Mouse (Mus musculus): ENCODE measurements at regions not wholly inside any gene's neighbourhood (a gene's known extent, or its start where the extent isn't known, plus 50 kb on each side); places are given as distances from the start of the nearest gene placed in this dataset.
"Not testable (repeated sequence)": the region's sequence is repeated elsewhere in the genome, so short reads cannot be mapped to it uniquely, and the experiment has no call there.

DNA sequence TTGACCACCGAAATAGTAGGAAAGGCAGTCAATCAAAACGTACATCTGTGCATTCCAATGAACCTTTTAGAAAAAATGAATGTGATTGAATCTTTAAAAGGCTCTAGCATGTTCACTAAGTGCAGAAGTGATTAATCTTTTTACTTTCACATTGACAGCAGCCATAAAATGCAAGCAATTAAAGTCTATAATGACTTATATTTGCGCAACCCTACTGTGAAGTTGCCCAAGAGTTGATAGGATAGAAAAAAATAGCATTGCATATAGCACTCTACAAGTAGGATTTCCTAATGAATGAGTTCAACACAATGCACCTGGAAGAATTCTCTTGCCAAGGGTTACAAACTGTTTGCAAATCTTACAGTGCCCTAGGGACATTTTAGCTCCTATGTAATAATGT lies 251.6 kb upstream of the Tmprss15 start:
- no peak for ATAC-seq (replicated peaks; ENCODE audit: low FRiP score, low read depth)
- H3K4me1 ChIP-seq (replicated peaks; ENCODE audit: insufficient read depth, low read length), result no peaks in the 10 kb centered on the region
- no peaks in the 10 kb centered on the region for H3K36me3 ChIP-seq (ENCODE audit: insufficient read depth, low read length)
- peak; percentile 39 for DNase-seq (ENCODE audit: low spot score)
- TF ChIP-seq CTCF (IDR thresholded peaks at IDR 0.05; ENCODE audit: low read depth), result no peak
- H3K9ac ChIP-seq (ENCODE audit: low read depth, low read length), result no peak overlapping the region
- H3K27ac ChIP-seq, result no peak overlapping the region
- WGBS, result 48% methylated on average over 3 of the region's 3 CpGs
- H3K4me3 ChIP-seq (replicated peaks; ENCODE audit: low read depth, low read length), result no peak overlapping the region
- no peak overlapping the region for H3K4me2 ChIP-seq (ENCODE audit: low read length)
- no peaks in the 10 kb centered on the region for H3K27me3 ChIP-seq (ENCODE audit: insufficient read depth, low read length)
- H3K9me3 ChIP-seq (replicated peaks; ENCODE audit: low read length), result no peaks in the 10 kb centered on the region

DNA sequence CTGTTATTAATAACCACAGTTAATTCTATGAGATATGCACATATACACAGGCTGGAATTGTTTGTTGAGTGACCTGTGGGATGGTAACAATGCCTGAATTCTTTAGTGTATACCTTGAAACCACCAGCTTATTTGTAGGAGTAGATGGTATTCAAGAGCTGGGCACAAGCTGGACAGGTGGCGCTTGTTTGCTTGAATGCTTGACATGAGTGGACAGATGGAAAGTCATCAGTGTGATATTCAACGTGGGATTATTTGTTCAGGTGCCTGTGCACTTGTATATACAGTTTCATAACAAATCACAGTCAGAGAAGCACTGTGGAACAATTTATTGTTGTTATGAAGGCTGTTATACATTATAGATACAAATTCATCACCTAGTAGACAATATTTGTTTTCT lies 245.5 kb upstream of the Tmprss15 start:
- H3K27me3 ChIP-seq (ENCODE audit: insufficient read depth, low read length), result no peaks in the 10 kb centered on the region

DNA sequence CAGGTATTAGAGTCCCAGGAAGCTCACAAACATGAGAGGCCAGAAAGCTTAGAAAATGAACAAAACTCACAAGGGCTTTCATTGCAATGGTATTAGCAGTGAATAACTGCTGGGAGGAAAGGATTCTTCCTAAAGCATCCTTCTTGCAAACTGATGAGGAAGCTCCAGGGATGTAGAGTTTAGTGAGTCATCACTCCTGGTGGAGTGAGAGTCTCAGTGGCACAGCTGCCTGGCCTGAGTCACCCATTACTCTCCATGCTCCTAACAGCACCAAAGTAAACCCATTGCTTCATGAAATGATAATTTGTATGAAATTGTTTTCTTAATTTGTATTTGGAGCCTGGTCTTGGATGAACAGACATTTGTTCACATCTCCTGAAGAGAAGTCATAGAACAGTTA lies 245.1 kb upstream of the Tmprss15 start:
- no peaks in the 10 kb centered on the region for H3K27me3 ChIP-seq (ENCODE audit: insufficient read depth, low read length)
- H3K4me3 ChIP-seq (replicated peaks; ENCODE audit: low read depth, low read length), result no peak overlapping the region
- no peak for TF ChIP-seq CTCF (IDR thresholded peaks at IDR 0.05; ENCODE audit: low read depth)
- no peaks in the 10 kb centered on the region for H3K36me3 ChIP-seq (ENCODE audit: insufficient read depth, low read length)
- no peak overlapping the region for H3K27ac ChIP-seq
- ATAC-seq (replicated peaks; ENCODE audit: low FRiP score, low read depth), result no peak
- no peaks in the 10 kb centered on the region for H3K4me1 ChIP-seq (replicated peaks; ENCODE audit: insufficient read depth, low read length)
- H3K9me3 ChIP-seq (replicated peaks; ENCODE audit: low read length), result no peaks in the 10 kb centered on the region
- no peak overlapping the region for H3K4me2 ChIP-seq (ENCODE audit: low read length)
- no peak overlapping the region for H3K9ac ChIP-seq (ENCODE audit: low read depth, low read length)
- DNase-seq (ENCODE audit: low spot score), result no peak

More for the DNA sequence above, 245.5 kb upstream of the Tmprss15 start:
- Histone ChIP-seq H3K4me3 (replicated peaks; ENCODE audit: low read depth, low read length) (no peak overlapping the region), H3K4me2 (ENCODE audit: low read length) (no peak overlapping the region), H3K9me3 (replicated peaks; ENCODE audit: low read length) (no peaks in the 10 kb centered on the region), H3K9ac (ENCODE audit: low read depth, low read length) (no peak overlapping the region), H3K4me1 (replicated peaks; ENCODE audit: insufficient read depth, low read length) (no peaks in the 10 kb centered on the region), H3K36me3 (ENCODE audit: insufficient read depth, low read length) (no peaks in the 10 kb centered on the region), H3K27ac (no peak overlapping the region)
- no peak for DNase-seq (ENCODE audit: low spot score)
- no peak for TF ChIP-seq CTCF (IDR thresholded peaks at IDR 0.05; ENCODE audit: low read depth)
- WGBS, result 58% methylated on average over 2 of the region's 2 CpGs
- ATAC-seq (replicated peaks; ENCODE audit: low FRiP score, low read depth), result no peak

DNA sequence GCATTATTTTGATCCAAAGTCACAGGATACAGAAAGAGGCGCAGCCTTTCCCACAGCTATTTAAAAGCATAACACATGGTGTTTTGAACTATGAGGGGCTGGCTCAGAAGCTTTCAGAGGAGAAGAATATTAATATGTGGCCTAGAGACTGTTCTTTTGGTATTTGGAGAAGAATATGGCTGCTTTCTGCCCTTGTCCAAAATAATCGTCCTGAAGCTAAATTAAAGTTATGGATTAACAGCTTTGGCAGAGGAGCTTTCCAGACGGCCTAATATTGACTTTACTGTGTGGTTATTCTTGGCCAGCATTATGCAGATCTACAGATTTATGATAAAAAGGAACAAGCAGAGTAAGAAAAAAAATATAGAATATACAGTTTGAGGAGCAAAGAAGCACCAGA lies 222.4 kb upstream of the Tmprss15 start:
- H3K27ac ChIP-seq, result no peak overlapping the region
- ATAC-seq (replicated peaks; ENCODE audit: low FRiP score, low read depth), result no peak

DNA sequence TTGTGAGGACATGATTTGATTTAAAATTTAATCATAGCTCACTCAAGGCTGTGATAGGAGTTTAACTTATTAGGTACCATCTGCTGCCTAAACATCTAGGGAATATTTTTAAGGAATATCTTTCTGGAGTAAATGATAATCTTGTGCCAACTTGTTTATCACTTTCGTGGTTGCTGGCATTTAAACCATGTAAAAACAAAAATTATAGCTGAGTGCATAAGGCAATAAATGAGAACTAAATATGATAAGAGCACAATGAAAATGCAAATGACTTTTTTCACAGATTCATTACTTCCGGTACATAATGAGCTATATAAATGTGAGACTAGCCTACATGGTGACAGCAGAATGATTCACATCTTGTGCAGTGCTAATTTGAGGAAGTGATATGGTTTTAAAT lies 221.8 kb upstream of the Tmprss15 start:
- 60% methylated on average over 2 of the region's 2 CpGs for WGBS
- H3K4me2 ChIP-seq (ENCODE audit: low read length), result no peak overlapping the region
- no peaks in the 10 kb centered on the region for H3K4me1 ChIP-seq (replicated peaks; ENCODE audit: insufficient read depth, low read length)
- no peak overlapping the region for H3K4me3 ChIP-seq (replicated peaks; ENCODE audit: low read depth, low read length)
- no peak overlapping the region for H3K9ac ChIP-seq (ENCODE audit: low read depth, low read length)
- H3K9me3 ChIP-seq (replicated peaks; ENCODE audit: low read length), result no peaks in the 10 kb centered on the region
- no peak overlapping the region for H3K27ac ChIP-seq
- DNase-seq (ENCODE audit: low spot score), result no peak
- no peak for TF ChIP-seq CTCF (IDR thresholded peaks at IDR 0.05; ENCODE audit: low read depth)
- no peaks in the 10 kb centered on the region for H3K27me3 ChIP-seq (ENCODE audit: insufficient read depth, low read length)
- H3K36me3 ChIP-seq (ENCODE audit: insufficient read depth, low read length), result no peaks in the 10 kb centered on the region
- ATAC-seq (replicated peaks; ENCODE audit: low FRiP score, low read depth), result no peak

More for the DNA sequence above, 222.4 kb upstream of the Tmprss15 start:
- DNase-seq (ENCODE audit: low spot score), result peak; percentile 51
- WGBS, result 58% methylated on average over 3 of the region's 3 CpGs
- no peak for TF ChIP-seq CTCF (IDR thresholded peaks at IDR 0.05; ENCODE audit: low read depth)
- H3K9me3 ChIP-seq (replicated peaks; ENCODE audit: low read length), result no peaks in the 10 kb centered on the region
- no peak overlapping the region for H3K4me2 ChIP-seq (ENCODE audit: low read length)
- H3K36me3 ChIP-seq (ENCODE audit: insufficient read depth, low read length), result no peaks in the 10 kb centered on the region
- no peak overlapping the region for H3K4me3 ChIP-seq (replicated peaks; ENCODE audit: low read depth, low read length)
- H3K9ac ChIP-seq (ENCODE audit: low read depth, low read length), result no peak overlapping the region
- H3K4me1 ChIP-seq (replicated peaks; ENCODE audit: insufficient read depth, low read length), result no peaks in the 10 kb centered on the region
- no peaks in the 10 kb centered on the region for H3K27me3 ChIP-seq (ENCODE audit: insufficient read depth, low read length)

DNA sequence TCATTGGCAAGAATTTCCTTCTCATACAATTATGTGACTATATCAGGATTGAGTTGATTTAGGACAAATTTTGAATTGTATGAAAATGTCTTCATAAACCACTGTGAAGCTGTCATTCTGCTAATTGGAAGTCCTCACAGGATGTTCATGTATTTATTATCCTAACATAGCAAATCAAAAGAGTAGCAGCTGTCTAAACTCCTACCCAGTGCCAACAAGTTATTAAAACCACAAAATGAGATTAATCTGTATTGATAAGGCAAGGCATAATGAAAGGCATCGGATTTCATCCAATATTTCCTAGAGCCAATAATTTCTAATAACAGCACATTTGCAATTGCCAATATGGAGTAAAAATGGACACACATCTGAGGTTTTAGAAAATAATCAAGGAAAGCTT lies 217.6 kb upstream of the Tmprss15 start:
- no peak for ATAC-seq (replicated peaks; ENCODE audit: low FRiP score, low read depth)
- Histone ChIP-seq H3K9me3 (replicated peaks; ENCODE audit: low read length) (no peaks in the 10 kb centered on the region), H3K4me1 (replicated peaks; ENCODE audit: insufficient read depth, low read length) (no peaks in the 10 kb centered on the region), H3K27ac (no peak overlapping the region), H3K36me3 (ENCODE audit: insufficient read depth, low read length) (no peaks in the 10 kb centered on the region), H3K27me3 (ENCODE audit: insufficient read depth, low read length) (no peaks in the 10 kb centered on the region), H3K9ac (ENCODE audit: low read depth, low read length) (no peak overlapping the region), H3K4me3 (replicated peaks; ENCODE audit: low read depth, low read length) (no peak overlapping the region), H3K4me2 (ENCODE audit: low read length) (no peak overlapping the region)
- no peak for DNase-seq (ENCODE audit: low spot score)
- TF ChIP-seq CTCF (IDR thresholded peaks at IDR 0.05; ENCODE audit: low read depth), result no peak
- WGBS, result 94% methylated on average over 1 of the region's 1 CpGs

DNA sequence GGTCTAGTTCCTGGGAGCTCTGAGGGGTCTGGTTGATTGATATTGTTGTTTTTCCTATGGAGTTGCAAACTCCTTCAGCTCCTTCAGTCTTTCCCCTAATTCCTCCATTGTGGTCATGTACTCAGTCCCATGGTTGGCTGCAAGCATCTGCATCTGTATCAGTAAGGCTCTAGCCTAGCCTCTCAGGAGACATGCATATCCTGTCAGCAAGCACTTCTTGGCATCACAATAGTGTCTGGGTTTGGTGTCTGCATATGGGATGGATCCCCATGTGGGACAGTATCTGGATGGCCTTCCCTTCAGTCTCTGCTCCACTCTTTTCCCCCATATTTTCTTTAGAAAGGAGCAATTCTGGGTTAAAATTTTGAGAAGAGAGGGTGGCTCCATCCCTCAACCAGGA lies 205.7 kb upstream of the Tmprss15 start:
- H3K36me3 ChIP-seq (ENCODE audit: insufficient read depth, low read length); H3K9me3 ChIP-seq (replicated peaks; ENCODE audit: low read length); H3K27me3 ChIP-seq (ENCODE audit: insufficient read depth, low read length); H3K27ac ChIP-seq; H3K4me2 ChIP-seq (ENCODE audit: low read length); H3K4me1 ChIP-seq (replicated peaks; ENCODE audit: insufficient read depth, low read length); H3K4me3 ChIP-seq (replicated peaks; ENCODE audit: low read depth, low read length); DNase-seq (ENCODE audit: low spot score); H3K9ac ChIP-seq (ENCODE audit: low read depth, low read length); ATAC-seq (replicated peaks; ENCODE audit: low FRiP score, low read depth): not testable (repeated sequence)

Data from kidney, postnatal 0 days (tissue).